Mouse (Mus musculus) hindbrain, embryonic 14.5 days (tissue): ENCODE results near the gene Spdye4c. TPM values are rescaled to one million over a fixed set of nuclear protein-coding genes. Genes with fewer than 3 reads are reported as not detected.

ENCODE experiments used
- ATAC-seq: fragments of 200-750 bp; cut with Nextera tagmentation; 2 replicates; pipeline ENCODE4 v1.8.0; 2017; ENCODE audit warnings: moderate number of reproducible peaks, mild to moderate bottlenecking, moderate TSS enrichment, moderate library complexity; ENCODE audit not compliant: low FRiP score
- DNase-seq: peaks from one replicate; pipeline ENCODE4 v3.0.0-alpha.2; 2015; ENCODE audit warnings: low spot score
- H3K27ac ChIP-seq: fragments of 300-500 bp; sonication (generic); 2 replicates; pipeline ENCODE4 v1.5.1; 2014; ENCODE audit warnings: mild to moderate bottlenecking, moderate library complexity
- H3K27me3 ChIP-seq: fragments of 300-500 bp; sonication (generic); 2 replicates; pipeline ENCODE4 v1.6.1; 2014; ENCODE audit warnings: mild to moderate bottlenecking, low read length, mixed read lengths; ENCODE audit not compliant: control insufficient read depth, insufficient read depth
- H3K36me3 ChIP-seq: fragments of 300-500 bp; sonication (generic); replicated peaks from 2 replicates; pipeline ENCODE4 v1.6.1; 2014; ENCODE audit not compliant: control insufficient read depth, insufficient read depth
- H3K4me1 ChIP-seq: fragments of 300-500 bp; sonication (generic); replicated peaks from 2 replicates; pipeline ENCODE4 v1.6.1; 2014; ENCODE audit warnings: antibody characterized with exemption, low read length, mixed read lengths; ENCODE audit not compliant: control insufficient read depth, insufficient read depth
- H3K4me2 ChIP-seq: fragments of 300-500 bp; sonication (generic); replicated peaks from 2 replicates; pipeline ENCODE4 v1.6.1; 2014; ENCODE audit warnings: mild to moderate bottlenecking, moderate library complexity
- H3K4me3 ChIP-seq: fragments of 300-500 bp; sonication (generic); replicated peaks from 2 replicates; pipeline ENCODE4 v1.5.1; 2014; ENCODE audit warnings: mild to moderate bottlenecking, low read length
- H3K9ac ChIP-seq: fragments of 300-500 bp; sonication (generic); 2 replicates; pipeline ENCODE4 v1.6.1; 2014
- H3K9me3 ChIP-seq: fragments of 300-500 bp; sonication (generic); 2 replicates; pipeline ENCODE4 v1.6.1; 2016; ENCODE audit warnings: low read length; ENCODE audit not compliant: control insufficient read depth
- WGBS: fragments of 180-500 bp; shearing (Covaris S2); extraction: QIAGEN DNeasy Blood & Tissue Kit; methylation state at CpG from one replicate; pipeline ENCODE4 v1.1.7; 2014; 5-methylcytosine and 5-hydroxymethylcytosine counted together
- polyA plus RNA-seq: library from polyadenylated mRNA; unstranded; fragments of >200 nt; fragmentation: Nextera tagmentation; extraction: Ambion mirVana; gene quantifications from 2 replicates; pipeline ENCODE4 v1.2.1, GENCODE M21; 2014

Gene Spdye4c
- polyA plus RNA-seq, 1 experiment from 2014 or later, result not detected

DNA sequence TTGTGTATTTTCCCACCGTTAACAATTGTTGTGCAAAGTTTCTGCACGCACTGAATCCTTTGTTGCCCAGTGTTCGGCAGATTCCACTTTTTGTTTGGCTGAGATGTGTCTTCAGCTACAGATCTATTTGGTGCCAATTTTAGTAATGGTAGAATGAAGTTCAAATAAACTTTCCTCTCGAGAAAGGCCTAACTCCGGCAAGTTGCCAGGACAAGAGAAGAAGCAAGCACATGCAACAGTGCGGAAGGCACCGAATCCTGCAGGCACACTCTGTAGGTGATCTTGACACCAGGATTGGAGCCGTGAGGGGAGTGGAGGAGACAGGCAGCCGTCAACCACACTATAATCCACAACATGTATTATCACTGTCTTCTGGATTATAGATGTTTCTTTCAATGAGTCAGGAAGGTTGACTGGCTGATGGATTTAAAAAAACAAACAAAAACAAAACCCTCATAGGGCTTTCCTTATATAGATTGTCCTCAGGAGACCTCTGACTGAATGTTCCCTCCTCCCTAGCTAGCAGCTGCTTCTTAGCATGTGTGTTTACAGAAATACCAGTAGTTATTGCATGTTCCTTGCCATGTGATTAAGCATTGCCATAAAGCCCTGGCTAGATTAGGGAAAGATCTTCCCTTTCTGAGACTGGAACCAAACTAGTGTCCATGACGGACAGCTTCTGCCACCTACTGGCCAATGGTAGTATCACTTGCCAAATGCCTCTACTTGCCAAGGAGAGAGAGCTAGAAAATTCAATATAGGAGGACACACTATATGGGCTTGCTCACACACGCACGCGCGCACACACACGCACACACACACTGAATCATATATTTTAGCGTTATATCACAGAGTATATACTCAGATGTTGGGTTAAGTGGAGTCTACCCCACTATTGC is 18.0 kb upstream of the Spdye4c start:
- H3K4me2 ChIP-seq, result no peak overlapping the region
- no peaks in the 10 kb centered on the region for H3K9me3 ChIP-seq
- ATAC-seq (peak; percentile 77; the same call in 1 of the 2 replicates), DNase-seq (peak; percentile 96)
- no peaks in the 10 kb centered on the region for H3K4me1 ChIP-seq
- H3K27me3 ChIP-seq, result no peaks in the 10 kb centered on the region
- no peaks in the 10 kb centered on the region for H3K36me3 ChIP-seq
- no peak overlapping the region for H3K27ac ChIP-seq
- H3K4me3 ChIP-seq, result no peak overlapping the region
- H3K9ac ChIP-seq, result no peak overlapping the region
- 54% methylated on average over 16 of the region's 16 CpGs for WGBS

- 78% methylated on average over 5 of the region's 5 CpGs for WGBS
- DNase-seq, result no peak
- no peak for ATAC-seq
Measured at GRCm38 (mm10) chr2:128582881-128583280, 8.1 kb upstream of the Spdye4c start.

GRCm38 (mm10) chr2:128592301-128592700 is 1.3 kb downstream of the Spdye4c start:
- no peak for DNase-seq

More at GRCm38 (mm10) chr2:128582881-128583280, 8.1 kb upstream of the Spdye4c start:
- Histone ChIP-seq H3K4me2 (no peak overlapping the region), H3K4me1 (no peaks in the 10 kb centered on the region), H3K36me3 (no peaks in the 10 kb centered on the region), H3K9ac (no peak overlapping the region), H3K4me3 (no peak overlapping the region), H3K27ac (no peak overlapping the region), H3K9me3 (no peaks in the 10 kb centered on the region), H3K27me3 (no peaks in the 10 kb centered on the region)

GRCm38 (mm10) chr2:128601534-128601933 is 10.5 kb downstream of the Spdye4c start:
- H3K4me3 ChIP-seq, result no peak overlapping the region
- no peaks in the 10 kb centered on the region for H3K4me1 ChIP-seq
- H3K27me3 ChIP-seq, result no peaks in the 10 kb centered on the region
- no peak overlapping the region for H3K27ac ChIP-seq
- peaks cover 8% of the 10 kb centered on the region for H3K9me3 ChIP-seq
- 30% methylated on average over 2 of the region's 2 CpGs for WGBS
- DNase-seq (no peak), ATAC-seq (no peak)
- no peaks in the 10 kb centered on the region for H3K36me3 ChIP-seq
- no peak overlapping the region for H3K4me2 ChIP-seq
- H3K9ac ChIP-seq, result no peak overlapping the region

More at GRCm38 (mm10) chr2:128592301-128592700, 1.3 kb downstream of the Spdye4c start:
- Histone ChIP-seq H3K4me2 (no peak overlapping the region), H3K27me3 (no peaks in the 10 kb centered on the region), H3K9me3 (no peaks in the 10 kb centered on the region), H3K4me3 (no peak overlapping the region), H3K36me3 (no peaks in the 10 kb centered on the region), H3K9ac (no peak overlapping the region), H3K4me1 (no peaks in the 10 kb centered on the region), H3K27ac (no peak overlapping the region)
- 87% methylated on average over 7 of the region's 7 CpGs for WGBS
- no peak for ATAC-seq

DNA sequence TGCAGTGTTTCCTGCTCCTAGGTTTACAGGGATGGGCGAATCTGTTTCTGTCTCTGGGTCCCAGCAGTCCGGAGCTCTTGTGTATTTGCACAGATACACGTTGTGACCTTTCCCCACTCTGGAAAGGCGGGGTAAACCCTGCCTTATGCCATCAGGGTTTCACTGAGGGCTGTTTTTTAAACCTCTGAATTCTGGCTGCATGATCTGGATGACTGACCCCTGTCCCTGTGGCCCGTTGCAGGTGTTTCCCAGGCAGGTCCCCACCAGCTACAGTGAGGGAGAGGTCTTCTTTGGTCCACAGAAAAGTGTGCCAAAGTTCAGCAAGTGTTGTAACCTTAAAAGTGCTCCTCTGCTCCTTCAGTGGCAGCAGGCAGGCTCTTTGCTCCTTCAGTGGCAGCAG is 18.3 kb downstream of the Spdye4c start:
- no peaks in the 10 kb centered on the region for H3K4me1 ChIP-seq
- peaks cover 43% of the 10 kb centered on the region for H3K36me3 ChIP-seq
- no peak overlapping the region for H3K4me3 ChIP-seq
- DNase-seq, result no peak
- no peak for ATAC-seq
- H3K9ac ChIP-seq, result no peak overlapping the region
- H3K27ac ChIP-seq, result no peak overlapping the region
- H3K4me2 ChIP-seq, result no peak overlapping the region
- H3K9me3 ChIP-seq, result peaks cover 18% of the 10 kb centered on the region
- WGBS, result 79% methylated on average over 5 of the region's 5 CpGs
- H3K27me3 ChIP-seq, result no peaks in the 10 kb centered on the region

DNA sequence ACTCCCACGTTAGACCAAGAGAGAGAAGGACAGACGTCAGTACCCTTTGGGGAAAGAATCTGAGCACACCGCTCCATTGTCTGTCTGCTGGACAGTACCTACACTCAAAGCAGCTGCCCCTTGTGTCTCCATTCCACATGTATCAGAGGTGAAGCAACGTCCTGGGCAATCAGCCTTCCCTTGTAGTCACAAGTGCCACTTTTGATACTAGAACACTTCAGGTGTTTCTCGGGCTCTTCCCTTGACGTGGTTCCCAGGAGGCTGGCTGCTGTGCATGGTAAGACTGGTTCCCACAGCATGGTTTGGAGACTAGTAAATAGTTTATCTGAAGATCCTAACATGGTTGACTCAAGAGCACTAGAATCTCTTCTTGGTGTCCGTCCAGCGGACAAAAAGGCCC is 20.2 kb downstream of the Spdye4c start:
- H3K27ac ChIP-seq, result no peak overlapping the region

GRCm38 (mm10) chr2:128612275-128612674 is 21.3 kb downstream of the Spdye4c start:
- H3K36me3 ChIP-seq, result peaks cover 73% of the 10 kb centered on the region
- no peak for ATAC-seq
- 92% methylated on average over 7 of the region's 7 CpGs for WGBS

More for the DNA sequence above, 20.2 kb downstream of the Spdye4c start:
- DNase-seq, result no peak
- H3K36me3 ChIP-seq, result peaks cover 62% of the 10 kb centered on the region
- H3K27me3 ChIP-seq, result no peaks in the 10 kb centered on the region
- H3K9me3 ChIP-seq, result peaks cover 10% of the 10 kb centered on the region
- WGBS, result 94% methylated on average over 8 of the region's 8 CpGs
- H3K4me2 ChIP-seq, result no peak overlapping the region
- H3K4me3 ChIP-seq, result no peak overlapping the region
- no peaks in the 10 kb centered on the region for H3K4me1 ChIP-seq
- no peak overlapping the region for H3K9ac ChIP-seq
- no peak for ATAC-seq

GRCm38 (mm10) chr2:128613365-128613764 is 22.4 kb downstream of the Spdye4c start:
- no peak overlapping the region for H3K27ac ChIP-seq
- ATAC-seq (no peak), DNase-seq (no peak)
- H3K4me3 ChIP-seq, result no peak overlapping the region
- no peaks in the 10 kb centered on the region for H3K4me1 ChIP-seq
- no peaks in the 10 kb centered on the region for H3K27me3 ChIP-seq
- WGBS, result 87% methylated on average over 5 of the region's 5 CpGs
- no peak overlapping the region for H3K9ac ChIP-seq
- H3K36me3 ChIP-seq, result peaks cover 84% of the 10 kb centered on the region
- no peak overlapping the region for H3K4me2 ChIP-seq
- H3K9me3 ChIP-seq, result no peaks in the 10 kb centered on the region

More at GRCm38 (mm10) chr2:128612275-128612674, 21.3 kb downstream of the Spdye4c start:
- DNase-seq, result no peak
- Histone ChIP-seq H3K4me1 (no peaks in the 10 kb centered on the region), H3K4me2 (no peak overlapping the region), H3K27ac (no peak overlapping the region), H3K4me3 (no peak overlapping the region), H3K9ac (no peak overlapping the region), H3K9me3 (peaks cover 3% of the 10 kb centered on the region; the same call in 1 of the 2 replicates), H3K27me3 (no peaks in the 10 kb centered on the region)

- no peak for ATAC-seq
- peaks cover 98% of the 10 kb centered on the region for H3K36me3 ChIP-seq
- WGBS, result 94% methylated on average over 4 of the region's 4 CpGs
- H3K4me1 ChIP-seq, result no peaks in the 10 kb centered on the region
- no peaks in the 10 kb centered on the region for H3K27me3 ChIP-seq
- DNase-seq, result no peak
- H3K27ac ChIP-seq, result no peak overlapping the region
- H3K9ac ChIP-seq, result no peak overlapping the region
- H3K4me3 ChIP-seq, result no peak overlapping the region
- H3K4me2 ChIP-seq, result no peak overlapping the region
- no peaks in the 10 kb centered on the region for H3K9me3 ChIP-seq
Measured at GRCm38 (mm10) chr2:128615366-128615765, 24.4 kb downstream of the Spdye4c start.
